Mouse (Mus musculus) cerebellum, adult 9-11 months (tissue): ENCODE data around the gene Gm9903.

ENCODE experiments used
- DNase-seq: peaks from one replicate; pipeline ENCODE4 v3.0.0; 2022

Gene Gm9903

GRCm38 (mm10) chr5:33651017-33651416 is 21.3 kb downstream of the Gm9903 start:
- DNase-seq: no peak

GRCm38 (mm10) chr5:33651541-33651920 is 21.8 kb downstream of the Gm9903 start:
- DNase-seq: no peak

- peak; percentile 98 for DNase-seq
Observed at GRCm38 (mm10) chr5:33651921-33652782, 22.4 kb downstream of the Gm9903 start, which contains the start of gene Slbp. Slbp (minus strand) TSS chr5:33652574.

GRCm38 (mm10) chr5:33652783-33653173 is 23.1 kb downstream of the Gm9903 start:
- DNase-seq: no peak

- DNase-seq: peak; percentile 64
Observed at GRCm38 (mm10) chr5:33654424-33654823, 24.7 kb downstream of the Gm9903 start.

GRCm38 (mm10) chr5:33655251-33655840 is 25.6 kb downstream of the Gm9903 start:
- peak; percentile 53 for DNase-seq

- no peak for DNase-seq
Observed at GRCm38 (mm10) chr5:33656739-33657138, 27.0 kb downstream of the Gm9903 start.

- no peak for DNase-seq
Observed at GRCm38 (mm10) chr5:33657251-33657786, 27.6 kb downstream of the Gm9903 start.

- DNase-seq: peak; percentile 99
Observed at GRCm38 (mm10) chr5:33657787-33658663, 28.3 kb downstream of the Gm9903 start, which contains the start of the genes Tacc3 and Tmem129. Tacc3 (plus strand) TSS chr5:33658128. Tmem129 (minus strand) TSS chr5:33658416.

- no peak for DNase-seq
Observed at GRCm38 (mm10) chr5:33658664-33659050, 28.9 kb downstream of the Gm9903 start.

- no peak for DNase-seq
Observed at GRCm38 (mm10) chr5:33668223-33668622, 38.5 kb downstream of the Gm9903 start.

- no peak for DNase-seq
Observed at GRCm38 (mm10) chr5:33671659-33672058, 41.9 kb downstream of the Gm9903 start.

GRCm38 (mm10) chr5:33674439-33674838 is 44.7 kb downstream of the Gm9903 start:
- DNase-seq: peak; percentile 60

GRCm38 (mm10) chr5:33675964-33676363 is 46.2 kb downstream of the Gm9903 start:
- DNase-seq: peak; percentile 19

- no peak for DNase-seq
Observed at GRCm38 (mm10) chr5:33678244-33678643, 48.5 kb downstream of the Gm9903 start.

- DNase-seq: no peak
Observed at GRCm38 (mm10) chr5:33681044-33681443, 51.3 kb downstream of the Gm9903 start.
